Mouse (Mus musculus) brain, adult 2 months (tissue): ENCODE data around the gene Invs.

Experiments
- DNase-seq: peaks from one replicate; pipeline ENCODE4 v3.0.0; 2011; ENCODE audit warnings: low read depth, low spot score

The Invs gene

DNA sequence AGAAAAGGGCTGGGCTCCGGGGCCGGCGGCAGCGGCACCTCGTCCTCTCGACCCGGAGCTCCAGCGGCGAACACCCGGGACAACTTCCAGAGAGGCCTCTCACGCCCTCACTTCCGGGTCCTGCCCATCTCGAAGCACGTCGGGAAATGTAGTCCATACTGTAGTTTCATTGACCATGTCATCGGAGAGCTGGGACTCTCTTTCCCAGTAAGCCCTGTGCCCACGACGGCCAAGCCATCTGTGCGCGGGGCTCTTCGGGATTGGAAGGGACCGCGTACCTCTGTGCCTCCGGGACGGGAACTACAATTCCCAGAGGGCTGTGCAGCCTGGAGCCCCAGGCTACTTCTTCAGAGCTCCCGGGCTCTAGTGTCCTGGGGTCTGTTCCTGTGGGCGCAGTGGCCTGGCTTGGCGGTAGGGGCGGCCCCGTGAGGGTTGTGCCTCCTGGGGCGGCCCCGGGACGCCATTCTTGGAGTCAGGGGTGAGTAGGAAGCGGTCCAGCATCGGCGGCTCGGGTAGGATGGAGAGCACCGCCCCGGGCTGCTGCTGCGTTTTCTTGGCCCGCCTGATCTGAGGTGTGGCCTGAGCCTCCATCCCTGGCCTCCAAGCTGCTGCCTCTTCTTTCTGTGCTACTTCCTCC is at the start of gene Invs, which contains the start of gene Erp44:
Invs (plus strand) TSS at position 263 of the 637 bp plus-strand sequence.
Erp44 (minus strand) TSS at position 61 of the 637 bp plus-strand sequence.
- peak; percentile 100 for DNase-seq

DNA sequence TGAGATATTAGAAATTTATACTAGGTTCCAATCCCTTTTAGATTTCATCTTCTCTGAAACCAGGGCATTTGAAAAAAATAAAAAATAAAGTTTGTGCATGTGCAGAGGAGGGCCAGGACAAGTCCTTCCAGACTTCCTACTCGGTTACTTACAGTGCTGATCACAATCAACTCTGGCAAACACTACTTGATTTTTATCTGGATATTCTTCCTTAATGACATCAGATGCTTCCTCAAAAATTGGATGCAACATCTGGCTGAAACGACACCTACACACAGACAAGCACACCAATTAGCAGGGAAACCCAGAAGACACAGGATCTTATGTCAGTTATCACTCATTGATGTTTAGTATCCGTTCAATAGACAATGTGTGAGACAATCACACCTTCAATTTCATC is 42.8 kb upstream of the Invs start:
- DNase-seq: no peak

DNA sequence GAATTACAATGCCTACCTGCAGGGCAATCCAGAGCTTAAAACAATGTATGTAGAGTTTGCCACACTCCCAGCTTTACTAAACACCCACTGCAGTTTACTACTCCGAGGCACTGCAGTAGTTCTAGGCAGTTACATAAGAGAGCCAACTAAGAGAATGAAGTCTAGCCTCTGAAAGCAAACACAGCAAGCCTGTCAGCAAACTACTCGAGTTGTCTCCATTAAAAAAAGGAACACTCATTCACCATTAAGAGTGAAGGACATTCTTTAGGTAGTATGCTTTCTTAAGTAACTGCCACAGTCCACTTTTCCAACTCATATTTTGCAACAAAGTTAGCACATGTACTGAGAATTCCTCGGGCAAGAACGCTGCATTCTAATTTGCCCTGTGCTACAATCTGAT is 40.5 kb upstream of the Invs start:
- peak; percentile 41 for DNase-seq

DNA sequence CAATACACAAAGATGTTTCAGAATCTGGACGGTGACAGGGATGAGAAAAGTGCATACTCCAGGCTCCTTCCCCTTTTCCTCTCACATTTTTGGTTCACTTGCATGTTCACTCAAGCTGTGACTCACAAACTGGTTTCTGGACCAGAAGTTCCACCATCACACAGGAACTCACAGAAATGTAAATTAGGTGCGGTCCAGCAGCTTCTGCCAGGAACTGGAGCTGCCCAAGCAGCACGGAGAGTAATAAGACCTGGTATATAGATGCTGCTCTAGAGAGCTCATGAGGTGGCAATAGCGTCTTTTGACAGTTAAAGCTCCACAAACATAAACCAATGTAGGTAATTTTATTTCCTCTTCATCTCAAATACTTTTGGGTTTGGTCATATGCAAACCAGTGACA is 37.1 kb upstream of the Invs start:
- DNase-seq: peak; percentile 26

DNA sequence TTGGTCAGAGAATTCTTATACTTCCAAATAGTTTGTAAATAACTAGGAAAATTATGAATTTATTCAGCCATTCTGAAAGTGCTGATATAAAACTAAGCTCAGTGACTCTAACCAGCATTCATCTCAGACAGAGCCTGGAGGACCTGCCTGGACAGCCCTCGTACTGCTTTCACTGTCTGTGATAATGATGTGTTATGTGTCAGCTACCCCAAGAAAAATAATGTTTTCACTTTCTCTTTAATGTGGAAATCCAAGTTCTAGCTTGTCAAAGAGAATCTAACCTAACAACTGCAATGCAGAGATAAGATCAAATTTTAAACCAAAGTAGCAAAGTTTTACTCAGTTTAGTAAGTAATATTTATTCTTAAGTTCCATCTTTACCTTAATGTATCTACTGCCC is 35.8 kb upstream of the Invs start:
- DNase-seq: no peak

DNA sequence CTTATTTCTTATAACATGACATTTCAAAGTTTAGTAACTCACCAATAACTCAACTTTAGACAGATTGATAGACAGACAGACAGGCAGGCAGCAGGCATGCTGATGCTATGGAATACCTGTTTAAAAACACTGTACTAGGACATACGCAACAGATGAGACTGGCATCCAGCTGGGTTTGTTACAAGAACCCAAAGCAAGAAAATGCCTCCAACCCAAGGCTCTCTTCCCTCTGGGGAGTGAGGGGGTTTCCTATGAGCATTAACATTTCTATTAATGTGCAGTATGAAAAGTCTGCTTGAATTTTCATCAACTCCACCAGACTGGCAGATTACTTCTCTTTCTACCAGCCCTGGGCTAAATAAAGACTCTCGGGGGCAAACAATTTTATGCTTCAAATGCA is 35.3 kb upstream of the Invs start:
- DNase-seq: no peak

DNA sequence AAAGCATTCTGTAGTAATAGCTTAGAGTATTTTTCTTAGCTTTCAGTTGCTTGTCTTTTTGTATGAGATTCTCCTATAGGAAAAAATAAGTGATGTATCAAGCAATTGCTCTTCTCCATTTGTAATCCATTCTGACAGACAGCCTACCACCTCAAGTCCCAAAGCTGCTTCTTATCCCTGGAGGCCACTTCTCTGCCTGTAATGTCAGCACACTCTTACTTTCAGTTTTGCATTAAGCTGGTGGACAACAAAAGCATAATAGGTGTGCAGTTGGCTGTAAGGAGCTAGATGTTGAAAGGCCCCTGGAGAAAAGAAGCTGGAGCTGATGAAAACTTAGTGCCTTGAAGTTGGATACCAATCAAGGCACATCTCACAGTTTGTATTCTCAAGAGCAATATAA is 26.3 kb upstream of the Invs start:
- no peak for DNase-seq

DNA sequence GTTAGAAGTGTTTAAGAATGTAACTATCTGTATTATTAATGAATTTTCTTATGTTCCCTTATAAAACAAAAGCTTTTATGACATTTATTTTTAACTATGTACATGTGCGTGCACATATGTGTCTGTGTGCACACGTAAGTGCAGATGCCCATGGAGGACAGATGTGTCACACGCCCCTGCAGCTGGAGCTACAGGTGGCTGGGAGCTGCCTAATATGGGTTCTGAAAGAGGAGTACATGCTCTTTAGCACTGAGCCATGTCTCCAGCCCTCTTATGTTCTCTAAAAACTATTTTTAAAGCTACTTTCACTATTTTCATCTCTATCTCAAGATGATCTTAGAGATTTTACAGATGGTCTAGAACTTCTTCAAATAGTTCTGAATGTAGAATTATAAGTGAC is 21.5 kb upstream of the Invs start:
- no peak for DNase-seq

DNA sequence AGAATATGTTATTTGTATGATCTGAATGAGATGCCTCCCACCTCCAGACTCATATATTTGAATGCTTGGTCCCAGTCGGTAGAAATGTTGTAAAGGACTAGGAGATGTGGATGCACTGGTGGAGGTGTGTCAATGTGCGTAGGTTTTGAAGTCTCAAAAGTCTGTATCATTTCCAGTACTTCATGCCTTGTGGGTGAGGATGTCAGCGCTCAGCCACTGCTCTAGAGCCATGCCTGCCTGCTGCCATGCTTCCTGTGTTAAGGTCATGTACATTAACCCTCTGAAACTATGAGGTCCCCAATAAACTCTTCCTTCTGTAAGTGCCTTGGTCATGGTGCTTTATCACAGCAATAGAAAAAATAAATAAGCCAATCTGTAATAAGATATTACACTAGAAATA is 11.9 kb upstream of the Invs start:
- DNase-seq: no peak

DNA sequence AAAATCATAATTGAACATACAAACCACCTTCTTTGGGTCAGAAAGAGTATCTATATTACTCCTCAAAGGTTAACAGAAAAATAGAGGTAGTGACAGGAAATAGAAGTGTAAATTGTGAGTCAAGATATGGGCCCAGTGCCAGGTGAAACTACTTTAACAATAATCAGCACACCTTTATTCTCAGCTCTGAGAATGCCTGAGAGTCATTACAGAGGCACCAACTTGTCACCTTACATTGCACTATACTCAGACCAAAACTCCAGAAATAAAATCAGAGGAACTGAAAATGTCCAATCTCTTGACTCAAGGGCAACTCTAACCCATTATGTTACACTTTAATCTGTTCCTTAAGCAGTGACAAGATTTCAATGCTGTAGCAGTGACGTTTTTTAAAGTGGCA is 11.4 kb upstream of the Invs start:
- DNase-seq: no peak

DNA sequence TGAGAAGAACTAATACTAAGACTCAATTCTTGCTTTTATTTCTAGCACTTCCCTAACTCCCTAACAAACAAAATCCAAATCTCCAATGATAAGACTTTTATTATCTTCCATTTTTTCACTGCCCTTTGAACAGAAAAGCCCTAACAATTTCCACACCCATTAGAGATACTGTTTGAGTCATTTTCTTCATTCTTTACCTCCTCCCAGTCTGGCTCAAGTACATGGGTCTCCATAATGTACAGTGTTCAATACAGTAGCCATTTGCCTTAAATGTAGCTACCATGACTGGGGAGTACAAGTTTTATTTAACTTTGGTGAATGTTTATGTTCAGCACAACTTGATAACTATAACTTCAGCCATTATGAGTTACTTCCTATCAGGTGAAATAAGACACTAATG is 9.0 kb upstream of the Invs start:
- DNase-seq: no peak

DNA sequence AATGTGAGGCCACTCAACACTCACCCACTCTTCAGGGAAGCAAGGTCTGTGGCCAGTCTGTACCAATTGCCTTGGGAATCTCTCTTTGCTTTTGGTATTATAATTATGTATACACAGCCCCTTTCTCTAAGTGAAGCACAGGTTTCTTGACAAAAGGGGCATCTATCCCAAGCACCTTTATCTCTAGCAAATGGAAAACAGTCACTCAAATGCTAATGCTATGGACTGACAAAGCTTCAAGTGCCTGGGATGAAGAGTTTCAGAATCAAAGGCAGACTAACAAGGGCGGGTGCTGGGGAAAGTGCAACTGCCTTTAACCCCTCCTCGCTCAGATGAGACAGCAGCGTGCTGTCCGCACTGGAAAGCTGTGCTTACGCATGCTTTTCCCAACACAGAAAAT is 7.7 kb upstream of the Invs start:
- DNase-seq: no peak

DNA sequence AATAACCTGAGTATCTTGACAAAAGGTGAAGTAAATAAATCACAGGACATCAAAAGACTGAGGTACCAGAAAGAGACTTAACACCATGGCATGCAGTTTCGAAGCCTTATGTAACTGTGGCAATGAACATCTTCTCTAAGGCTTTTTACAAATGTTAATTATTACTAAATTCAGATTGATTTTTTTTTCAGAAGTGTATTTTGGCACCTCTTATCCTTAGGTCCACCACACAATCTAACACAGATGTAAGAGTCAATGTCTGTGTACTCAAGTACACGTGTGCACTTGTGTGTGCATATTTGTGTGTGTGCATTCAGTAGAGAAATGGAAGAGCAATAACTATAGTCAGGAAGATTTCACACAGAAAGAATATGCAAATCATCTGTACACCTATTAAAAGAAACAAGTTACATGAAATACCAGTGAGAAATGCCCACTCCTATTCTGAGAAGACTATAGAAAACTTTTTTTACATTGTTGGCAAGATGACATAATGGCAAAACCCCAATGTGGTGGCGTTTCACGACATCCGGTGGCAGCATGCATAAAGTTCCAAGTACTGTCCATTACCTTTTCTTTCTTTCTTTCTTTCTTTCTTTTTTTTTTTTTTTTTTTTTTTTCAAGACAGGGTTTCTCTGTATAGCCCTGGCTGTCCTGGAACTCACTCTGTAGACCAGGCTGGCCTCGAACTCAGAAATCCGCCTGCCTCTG is 6.3 kb upstream of the Invs start:
- DNase-seq: no peak

DNA sequence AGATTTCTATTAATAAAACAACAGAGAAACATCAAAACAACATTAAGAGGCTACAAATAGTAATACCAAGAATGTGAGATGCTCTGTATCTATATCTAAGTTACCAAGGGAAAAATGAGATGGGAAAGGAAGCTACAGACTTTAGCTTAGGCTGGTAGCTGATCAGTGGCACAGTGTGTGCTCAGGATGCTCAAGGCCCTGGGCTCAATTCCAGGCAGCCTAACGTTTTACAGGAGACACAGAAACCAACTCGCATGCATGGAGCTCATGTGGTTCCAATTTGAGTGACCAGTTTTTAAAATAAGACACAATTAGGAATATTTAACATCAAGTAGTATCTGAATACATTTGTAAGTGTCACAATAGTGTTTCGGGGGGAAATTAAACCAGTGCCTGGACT is 3.8 kb upstream of the Invs start:
- DNase-seq: no peak

DNA sequence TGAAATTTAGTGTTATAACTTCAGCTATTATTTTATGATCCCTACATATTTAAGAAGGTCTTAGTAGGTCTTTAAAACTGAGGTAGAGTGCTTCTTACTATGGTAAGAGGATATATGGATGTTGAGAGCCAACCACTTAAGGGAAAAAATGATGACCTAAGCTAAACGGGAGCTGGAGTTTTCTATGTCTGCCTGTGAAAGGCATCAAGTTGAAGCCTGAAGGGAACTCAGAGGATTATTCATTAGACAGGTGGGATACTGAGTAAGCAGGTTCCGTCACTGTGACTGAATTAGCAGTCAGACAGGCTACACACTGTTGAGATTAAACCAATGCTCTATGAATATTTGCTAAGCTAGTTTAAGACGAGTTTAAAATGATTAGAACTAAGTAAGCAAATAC is 2.5 kb upstream of the Invs start:
- DNase-seq: no peak

DNA sequence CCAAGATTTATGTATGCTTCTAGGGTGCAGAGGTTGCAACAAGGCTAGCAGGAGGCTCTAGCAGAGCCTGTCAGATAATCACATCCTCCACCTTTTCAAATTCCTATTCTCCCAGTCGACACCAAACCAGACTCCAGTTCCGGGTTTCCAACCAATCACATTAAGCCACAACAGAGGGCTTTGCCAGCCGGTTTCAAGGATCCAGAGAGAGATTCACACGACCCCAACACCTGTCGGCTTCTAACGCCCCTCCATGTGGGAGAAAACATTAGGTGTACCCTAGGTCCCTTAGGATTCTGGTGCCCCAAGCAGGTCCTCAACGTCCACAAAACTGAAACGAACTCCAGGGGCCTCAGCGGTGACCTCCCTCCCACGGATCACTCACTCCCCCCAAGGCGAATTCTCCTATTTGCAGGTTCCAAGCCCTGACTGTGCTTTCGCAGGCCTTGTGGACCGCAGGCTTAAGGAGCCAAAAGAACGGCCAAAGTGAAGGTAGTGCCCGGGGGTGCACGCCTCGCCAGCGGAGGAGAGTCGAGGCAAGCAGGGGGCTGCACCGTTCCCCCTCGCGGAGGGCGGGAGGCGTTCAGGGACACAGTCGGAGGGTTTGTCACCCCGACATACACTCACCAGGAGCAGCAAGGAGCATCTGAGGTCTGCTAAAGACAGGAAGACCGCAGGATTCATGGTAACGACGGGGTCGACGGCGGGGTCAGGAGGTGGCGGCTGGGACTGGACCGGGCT is 633 bp upstream of the Invs start:
- peak; percentile 52 for DNase-seq

DNA sequence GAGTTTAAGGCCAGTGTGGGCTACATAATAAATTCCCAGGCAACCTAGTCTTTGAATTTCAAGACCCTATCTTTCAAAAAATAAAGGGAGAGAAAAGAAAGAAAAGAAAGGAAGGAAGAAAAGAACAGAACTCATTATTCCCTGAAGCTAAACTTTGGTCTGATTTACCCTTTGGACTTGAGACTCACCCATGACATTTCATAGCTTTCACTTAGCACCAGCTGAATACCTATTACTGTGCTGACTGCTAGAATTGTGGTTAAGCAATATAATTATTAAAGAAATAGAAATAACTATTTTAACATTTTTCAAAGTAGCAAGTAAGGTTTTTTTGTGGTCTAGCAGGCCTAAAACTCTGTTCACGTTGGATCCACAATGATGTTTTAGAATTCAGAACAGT is 1.6 kb downstream of the Invs start:
- DNase-seq: no peak

DNA sequence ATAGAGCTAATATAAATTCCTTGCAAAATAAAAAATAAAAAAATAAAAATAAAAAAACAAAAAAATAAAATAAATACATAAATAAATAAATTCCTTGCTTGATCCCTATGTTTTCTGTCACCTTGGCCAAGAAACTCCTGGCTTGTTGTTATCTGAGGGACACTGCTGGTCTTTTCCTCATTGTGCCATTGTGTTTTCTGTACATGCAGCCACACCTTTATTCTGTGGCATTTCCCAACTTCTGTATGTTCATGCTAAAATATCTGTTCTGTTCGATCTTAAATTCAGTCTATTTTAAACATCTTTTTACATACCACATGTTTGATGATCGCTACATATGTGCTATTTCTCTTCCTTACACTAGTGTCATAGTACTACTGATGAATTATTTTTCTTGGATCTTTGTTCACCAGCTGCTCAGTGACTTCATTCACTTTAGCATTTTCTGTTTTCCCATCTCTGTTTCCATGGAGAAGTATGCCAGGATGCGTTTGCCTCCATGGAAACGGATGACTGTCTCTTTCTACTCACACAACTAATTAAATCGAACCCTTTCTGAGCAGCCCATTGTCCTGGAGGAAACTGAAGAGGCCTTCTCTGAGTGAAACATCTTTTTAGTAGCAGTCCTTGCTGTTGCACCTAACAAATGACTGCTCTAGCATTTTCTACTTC is 7.7 kb downstream of the Invs start:
- peak; percentile 79 for DNase-seq

DNA sequence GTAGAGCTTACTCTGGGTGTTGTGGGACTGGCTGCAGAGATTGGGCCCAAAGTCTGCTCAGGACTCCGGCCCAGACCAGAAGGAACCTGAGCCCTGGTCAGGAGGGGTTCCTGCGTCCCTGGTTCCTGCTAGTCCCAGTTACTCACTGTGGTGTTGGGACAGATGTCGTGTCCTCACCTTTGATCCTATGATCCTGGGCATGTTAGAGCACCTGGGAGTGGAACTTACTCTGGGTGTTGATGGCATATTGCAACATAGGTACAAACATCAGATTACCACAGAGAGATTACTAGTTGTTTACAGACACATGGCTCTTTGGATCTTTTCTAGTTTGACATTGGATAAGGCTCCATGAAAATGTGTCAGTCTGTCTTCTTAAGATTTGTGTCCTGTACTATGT is 35.3 kb downstream of the Invs start:
- DNase-seq: no peak

DNA sequence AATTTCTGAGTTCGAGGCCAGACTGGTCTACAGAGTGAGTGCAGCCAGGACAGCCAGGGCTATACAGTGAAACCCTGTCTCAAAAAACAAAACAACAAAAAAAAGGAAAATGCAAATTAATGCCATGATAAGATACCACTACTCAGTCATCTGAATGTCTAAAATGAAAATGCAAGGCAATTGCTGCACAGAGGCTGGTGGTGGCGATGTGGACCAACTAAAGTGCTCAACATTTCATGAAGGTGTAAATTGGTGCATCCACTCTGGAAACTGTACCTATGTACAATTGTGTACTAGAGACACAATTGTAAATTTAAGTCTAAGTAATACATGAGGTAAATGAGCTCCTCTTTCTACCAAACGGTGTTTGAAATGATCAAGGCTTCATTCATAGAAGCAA is 36.5 kb downstream of the Invs start:
- peak; percentile 10 for DNase-seq

DNA sequence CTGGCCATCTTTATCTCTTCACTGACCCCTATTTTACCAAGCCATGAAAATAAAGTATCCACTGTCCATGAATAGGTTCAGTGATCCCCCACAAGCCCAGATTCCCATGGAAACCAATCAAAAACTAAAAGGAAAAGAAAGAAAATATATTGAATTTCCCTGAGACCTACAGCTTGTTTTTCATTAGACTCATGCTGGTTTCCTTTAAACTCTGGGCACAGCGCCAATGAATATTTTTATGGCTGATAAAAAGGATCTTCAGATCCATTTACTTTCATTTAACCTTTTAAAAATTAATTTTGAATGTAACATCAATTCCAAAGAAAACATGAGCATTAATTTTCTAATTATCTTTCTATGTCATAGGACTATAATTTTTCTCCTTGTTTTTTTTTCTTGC is 41.7 kb downstream of the Invs start:
- DNase-seq: peak; percentile 10

DNA sequence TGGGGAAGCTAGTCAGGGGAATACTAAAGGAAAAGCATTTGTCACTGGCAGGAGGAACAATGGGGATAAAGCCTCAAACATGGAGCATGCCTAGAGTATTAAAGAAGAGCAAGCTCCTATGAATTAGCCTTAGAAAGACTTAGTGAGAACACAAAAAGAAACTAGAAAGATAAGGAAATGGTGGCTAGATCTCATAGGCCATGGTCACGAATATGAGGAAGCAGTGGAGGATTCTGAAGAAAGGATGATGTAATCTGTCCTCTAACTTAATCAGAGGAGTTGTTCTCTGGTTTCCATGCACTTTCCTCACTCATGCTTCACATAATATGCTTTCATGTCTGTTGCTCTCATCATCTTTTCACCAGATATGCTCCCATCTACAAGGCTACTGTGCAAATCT is 42.5 kb downstream of the Invs start:
- DNase-seq: no peak
